Mouse (Mus musculus) bone marrow, adult 2 months (tissue): ENCODE data around the gene Oaf.

Experiments
- CTCF ChIP-seq: fragments of 200-500 bp; IDR thresholded peaks from 2 replicates; pipeline ENCODE4 v1.5.1; 2011; ENCODE audit warnings: low read length, control low read depth; ENCODE audit not compliant: control insufficient read depth, insufficient read depth
- POLR2A ChIP-seq: fragments of 200-500 bp; IDR thresholded peaks from 2 replicates; pipeline ENCODE4 v1.6.1; 2011; ENCODE audit warnings: low read depth, mild to moderate bottlenecking, control low read depth, low read length, borderline replicate concordance; ENCODE audit not compliant: control insufficient read depth

DNA sequence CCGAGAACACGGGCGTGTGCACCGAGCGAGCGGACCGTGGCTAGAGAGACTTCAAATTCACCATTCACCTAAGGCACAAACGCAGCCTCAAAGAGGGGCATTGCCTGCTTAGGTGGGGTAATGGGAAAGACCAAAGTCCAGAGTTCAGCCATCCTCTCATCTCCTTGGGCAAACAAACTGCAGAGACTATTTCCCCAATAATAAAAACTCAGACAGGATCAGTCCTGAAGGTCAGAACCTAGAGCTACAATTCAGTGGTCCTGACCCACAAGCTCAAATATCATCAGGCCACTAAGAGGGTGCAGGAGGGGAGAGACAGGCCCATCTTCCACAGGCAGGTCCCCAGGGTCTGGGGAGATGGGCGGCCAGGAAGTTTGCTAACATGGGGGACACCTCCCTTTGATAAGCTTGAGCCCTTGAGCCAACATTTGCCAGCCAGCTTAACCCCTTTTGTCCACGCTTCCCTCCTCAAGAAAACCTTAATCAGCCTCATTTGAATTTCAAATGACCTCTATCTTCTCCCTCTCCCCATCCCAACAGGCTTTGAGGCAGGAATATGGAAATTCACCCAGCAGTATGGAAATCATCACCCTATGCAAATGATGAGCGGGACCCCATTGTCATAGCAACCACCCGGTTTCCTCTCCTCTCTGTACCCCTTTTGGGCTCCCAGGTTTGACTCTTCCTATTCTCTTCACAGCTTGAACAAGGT is 51.2 kb downstream of the Oaf start:
- TF ChIP-seq CTCF: no peak
- TF ChIP-seq POLR2A: no peak
